Mouse (Mus musculus) fat pad, adult 2 months (tissue): ENCODE measurements around the gene Zfp808.
"Not testable (repeated sequence)": the region's sequence is repeated elsewhere in the genome, so short reads cannot be mapped to it uniquely, and the experiment has no call there.

Source experiments
- DNase-seq: peaks from one replicate; pipeline ENCODE4 v3.0.0-alpha.2; 2011; ENCODE audit warnings: low read depth, low spot score; ENCODE audit errors: extremely low read depth

The Zfp808 gene

DNA sequence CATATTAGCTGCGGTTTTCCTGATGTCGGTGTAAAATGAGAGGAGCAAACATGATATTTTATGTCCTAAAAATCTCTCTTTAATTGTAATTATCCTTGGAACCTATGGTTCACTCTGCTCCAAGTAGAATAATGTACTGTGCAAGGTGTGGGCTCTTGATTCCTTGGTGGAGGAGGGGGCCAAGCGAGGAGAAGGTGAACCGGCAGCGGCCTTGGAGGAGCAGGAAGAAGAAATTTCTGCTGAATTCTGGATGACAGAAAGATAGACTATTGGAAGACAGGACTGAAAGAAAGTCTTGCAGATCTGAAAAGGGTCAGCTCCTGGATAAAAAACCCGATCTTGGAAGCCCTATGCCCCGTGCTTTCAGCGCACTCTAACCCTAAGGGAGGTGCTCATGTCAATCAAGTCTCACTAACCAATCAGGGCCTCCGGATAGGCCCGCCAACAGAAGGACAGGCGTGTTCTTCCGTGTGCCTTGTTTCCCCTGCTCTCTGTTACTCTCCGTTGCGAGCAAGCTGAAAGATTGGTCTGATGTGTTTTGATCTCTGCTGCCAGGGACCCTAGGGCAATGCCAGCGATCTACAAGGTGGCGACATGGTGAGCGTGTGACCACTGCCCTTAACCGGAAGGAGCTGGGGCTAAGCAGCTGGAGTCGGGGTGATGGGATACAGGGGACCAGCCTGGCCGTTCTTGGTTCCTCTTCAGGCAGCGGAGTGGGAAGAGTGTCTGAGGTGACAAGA lies at the start of gene Zfp808:
Zfp808 (plus strand) TSS at position 455 of the 740 bp plus-strand sequence.
- DNase-seq = not testable (repeated sequence)

DNA sequence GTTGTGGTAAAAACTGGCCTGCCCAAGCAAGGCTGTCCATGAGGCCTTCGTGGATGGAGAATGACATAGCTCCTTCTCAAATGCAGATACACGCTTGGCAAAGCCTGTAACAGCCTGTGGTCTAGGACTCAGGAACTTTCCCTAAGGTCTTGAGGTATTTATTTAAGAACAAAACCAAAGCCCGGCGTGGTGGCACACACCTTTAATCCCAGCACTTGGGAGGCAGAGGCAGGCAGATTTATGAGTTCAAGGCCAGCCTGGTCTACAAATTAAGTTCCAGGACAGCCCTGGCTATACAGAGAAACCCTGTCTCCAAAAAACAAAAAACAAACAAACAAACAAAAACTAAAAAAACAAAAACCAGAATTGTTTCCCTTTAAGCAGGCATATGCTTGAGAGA lies 30.9 kb upstream of the Zfp808 start:
- not testable (repeated sequence) for DNase-seq

DNA sequence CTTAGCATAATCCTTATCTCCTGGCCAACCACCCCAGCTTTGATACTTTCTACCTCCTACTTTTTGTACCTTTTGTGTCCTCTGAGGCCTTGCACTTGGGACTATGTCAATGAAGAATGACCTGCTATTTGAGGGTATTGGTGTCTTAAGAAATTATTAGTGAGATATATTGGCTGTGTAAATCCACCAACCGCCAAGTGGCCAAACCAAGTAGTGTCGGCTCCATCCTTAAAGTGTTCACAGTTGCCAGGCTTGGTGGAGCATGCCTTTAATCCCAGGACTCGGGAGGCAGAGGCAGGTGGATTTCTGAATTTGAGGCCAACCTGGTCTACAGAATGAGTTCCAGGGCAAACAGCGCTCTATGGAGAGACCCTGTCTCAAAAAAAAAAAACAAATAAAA lies 30.2 kb upstream of the Zfp808 start:
- not testable (repeated sequence) for DNase-seq

DNA sequence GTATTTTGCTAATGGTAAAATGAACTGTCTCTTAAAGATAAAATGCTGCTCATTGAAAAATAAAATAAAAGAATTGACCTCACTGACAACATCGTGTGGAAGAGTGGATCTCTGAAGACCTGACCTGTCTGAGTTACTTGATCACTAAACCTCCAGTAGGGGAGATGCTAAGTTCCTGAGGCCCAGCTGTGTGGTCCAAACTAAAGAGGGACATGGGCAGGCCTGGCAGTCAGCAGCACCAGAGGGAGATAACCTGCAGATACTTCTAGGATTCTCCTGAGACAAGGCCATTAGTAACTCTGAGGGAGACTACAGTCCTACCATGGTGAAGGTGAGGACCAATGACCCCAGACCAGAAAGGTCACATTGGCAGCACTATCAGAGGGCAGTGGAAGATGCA lies 27.3 kb upstream of the Zfp808 start:
- not testable (repeated sequence) for DNase-seq

DNA sequence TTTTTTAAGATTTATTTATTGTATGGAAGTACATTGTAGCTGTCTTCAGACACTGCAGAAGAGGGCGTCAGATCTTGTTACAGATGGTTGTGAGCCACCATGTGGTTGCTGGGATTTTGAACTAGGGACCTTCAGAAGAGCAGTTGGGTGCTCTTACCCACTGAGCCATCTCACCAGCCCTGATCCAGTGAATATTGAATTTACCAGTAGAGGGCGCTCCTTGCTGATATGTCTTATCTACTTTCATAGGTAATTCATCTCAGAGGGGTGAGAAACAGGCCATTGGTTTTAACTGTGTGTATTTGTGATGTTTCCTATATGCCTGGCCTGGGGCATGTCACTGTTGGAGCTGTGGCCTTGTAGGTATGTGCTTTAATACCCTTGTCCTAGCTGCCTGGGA lies 13.8 kb upstream of the Zfp808 start:
- not testable (repeated sequence) for DNase-seq

DNA sequence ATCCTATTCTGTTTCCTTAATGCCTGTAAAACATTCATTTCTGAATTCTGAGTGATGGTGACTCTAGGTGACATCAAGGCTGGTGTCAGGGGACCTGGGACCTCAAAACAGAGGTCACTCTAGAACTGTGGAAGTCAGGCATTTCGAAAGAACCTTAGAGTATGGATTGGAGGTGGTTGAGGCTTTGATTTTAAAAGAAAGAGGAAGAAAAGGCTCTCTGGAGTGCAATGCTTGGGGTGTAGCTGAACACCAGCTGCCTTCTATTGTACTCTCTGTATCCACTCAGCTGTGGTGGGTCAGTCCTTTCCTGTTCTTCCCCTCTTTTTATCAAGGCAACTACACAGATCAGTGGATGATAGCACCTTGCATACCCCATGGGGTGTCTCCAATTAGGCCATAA lies 8.1 kb upstream of the Zfp808 start:
- DNase-seq = not testable (repeated sequence)

DNA sequence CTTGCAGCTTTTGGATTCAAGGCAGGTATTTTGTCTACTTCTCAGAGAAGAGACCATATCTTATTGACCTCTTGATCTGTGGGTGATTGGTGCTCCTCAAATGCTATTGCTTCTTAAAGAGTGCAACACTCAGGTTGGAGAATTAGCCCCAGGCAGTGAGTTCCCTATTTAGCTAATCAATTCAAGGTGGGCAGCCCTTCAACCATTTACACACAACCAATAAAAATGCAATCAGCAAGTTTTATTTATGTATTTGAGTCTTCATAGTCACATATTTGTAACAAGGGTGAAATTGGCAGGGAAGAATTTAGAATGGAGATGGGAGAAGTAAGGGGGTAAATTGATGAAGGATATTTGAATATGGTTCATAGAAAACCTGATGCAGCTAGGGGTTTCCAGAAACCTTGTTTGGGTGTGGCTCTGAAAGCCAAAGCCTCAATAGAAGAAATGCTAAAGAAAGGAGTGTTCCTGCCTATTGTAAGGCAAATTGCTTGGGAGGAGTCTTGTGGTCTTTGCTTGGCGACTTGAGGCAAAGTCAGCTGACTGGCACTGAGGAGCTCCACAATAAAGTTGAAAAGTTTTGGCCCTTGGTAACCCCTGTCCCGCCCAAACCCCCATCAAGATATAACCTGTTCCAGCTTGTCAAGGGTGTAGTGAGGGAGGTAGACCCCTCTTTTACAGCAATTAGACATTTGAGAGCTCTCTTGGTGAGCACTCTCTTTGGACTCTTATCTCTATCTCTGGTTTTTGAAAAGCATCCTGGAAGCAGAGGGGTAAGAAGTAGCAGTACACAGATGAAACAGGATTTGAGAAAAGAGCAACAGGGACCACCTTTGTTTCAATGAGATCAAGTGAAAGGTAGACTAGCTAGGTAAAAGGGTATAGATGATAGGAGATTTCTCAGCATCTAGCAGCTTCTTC lies 52.4 kb downstream of the Zfp808 start:
- DNase-seq = not testable (repeated sequence)

DNA sequence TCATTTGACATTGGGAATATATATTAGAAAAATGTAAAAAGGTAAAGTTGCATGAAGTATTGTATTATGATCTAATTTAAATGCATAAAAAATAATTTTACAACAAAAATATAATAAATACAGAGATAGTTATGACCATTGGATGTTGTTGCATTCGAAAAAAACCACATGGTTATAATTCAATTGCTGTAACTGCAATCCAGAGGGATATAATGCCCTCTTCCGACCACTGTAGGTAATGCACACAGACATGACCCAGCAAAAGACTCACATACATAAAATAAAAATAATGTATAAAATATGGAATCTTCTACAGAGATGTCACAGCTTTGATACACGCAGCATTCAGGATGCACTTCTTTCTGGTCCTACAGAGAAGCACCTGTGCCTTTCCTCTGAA lies 115.6 kb downstream of the Zfp808 start:
- no peak for DNase-seq

DNA sequence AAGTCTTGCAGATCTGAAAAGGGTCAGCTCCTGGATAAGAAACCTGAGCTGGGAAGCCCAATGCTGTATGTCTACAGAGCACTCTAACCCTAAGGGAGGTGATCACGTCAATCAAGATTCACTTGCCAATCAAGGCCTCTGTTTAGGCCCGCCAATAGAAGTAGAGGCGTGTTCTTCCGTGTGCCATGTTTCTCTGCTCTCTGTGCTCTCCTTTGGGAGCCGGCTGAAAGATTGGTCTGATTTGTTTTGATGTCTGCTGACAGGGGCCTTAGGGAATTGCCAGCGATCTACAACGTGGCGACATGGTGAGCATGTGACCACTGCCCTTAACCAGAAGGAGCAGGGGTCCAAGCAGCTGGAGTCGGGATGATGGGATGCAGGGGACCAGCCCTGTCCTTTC lies 125.5 kb downstream of the Zfp808 start:
- not testable (repeated sequence) for DNase-seq

DNA sequence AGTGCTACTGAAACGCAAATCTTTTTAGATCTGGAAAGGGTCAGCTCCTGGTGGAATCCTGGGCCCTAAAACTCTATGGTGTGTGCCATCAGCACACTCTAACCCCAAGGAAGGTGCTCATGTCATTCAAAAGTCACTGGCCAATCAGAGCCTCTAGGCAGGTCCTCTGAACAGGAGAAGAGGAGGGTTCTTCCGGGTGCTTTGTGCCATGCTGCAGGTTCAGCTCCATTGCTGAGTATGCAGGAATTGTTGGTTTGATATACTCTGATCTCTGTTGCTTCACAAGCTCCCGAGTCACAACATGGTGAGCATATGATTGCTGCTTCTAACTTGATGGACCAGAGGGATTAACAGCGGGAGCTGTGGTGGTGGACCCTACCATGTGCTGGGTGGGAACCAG lies 133.7 kb downstream of the Zfp808 start:
- no peak for DNase-seq
